Mouse (Mus musculus): ENCODE measurements at regions not wholly inside any gene's neighbourhood (a gene's known extent, or its start where the extent isn't known, plus 50 kb on each side); places are given as distances from the start of the nearest gene placed in this dataset.

DNA sequence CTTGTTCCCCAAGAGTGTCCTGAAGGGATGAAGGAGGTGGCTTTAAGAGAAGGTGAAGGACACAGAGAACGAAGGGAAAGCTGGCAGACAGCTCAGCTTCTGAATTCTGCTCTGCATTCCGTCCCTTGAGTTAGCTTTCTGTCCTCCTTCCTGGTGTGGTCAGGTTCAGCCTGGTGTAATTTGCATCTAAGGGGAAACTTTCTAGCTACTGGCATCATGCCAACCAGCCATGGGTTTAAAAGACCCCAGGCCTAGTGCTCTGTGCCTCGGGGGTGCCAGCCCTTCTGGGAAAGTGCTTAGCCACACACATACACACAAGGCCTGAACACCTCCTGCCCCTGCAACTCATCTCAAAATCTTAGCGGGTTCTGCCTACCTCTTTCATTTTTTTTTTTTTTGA, 246.9 kb downstream of the Fgf9 start:
- no peak for TF ChIP-seq CTCF (IDR thresholded peaks at IDR 0.05; ENCODE audit: extremely low read depth, insufficient read depth, low read length)
- TF ChIP-seq POLR2A (IDR thresholded peaks at IDR 0.05; ENCODE audit: extremely low read depth, insufficient read depth, low read length) = no peak
